Mouse (Mus musculus) frontal cortex, adult (tissue): ENCODE data around the gene H2al1m.
"Not testable (repeated sequence)": the region's sequence is repeated elsewhere in the genome, so short reads cannot be mapped to it uniquely, and the experiment has no call there.

ENCODE experiments used
- ATAC-seq: cut with Nextera tagmentation; 2 replicates; pipeline ENCODE4 v1.9.2; 2017; ENCODE audit warnings: mild to moderate bottlenecking, moderate library complexity, mixed read lengths; ENCODE audit not compliant: low TSS enrichment

H2al1m gene

DNA sequence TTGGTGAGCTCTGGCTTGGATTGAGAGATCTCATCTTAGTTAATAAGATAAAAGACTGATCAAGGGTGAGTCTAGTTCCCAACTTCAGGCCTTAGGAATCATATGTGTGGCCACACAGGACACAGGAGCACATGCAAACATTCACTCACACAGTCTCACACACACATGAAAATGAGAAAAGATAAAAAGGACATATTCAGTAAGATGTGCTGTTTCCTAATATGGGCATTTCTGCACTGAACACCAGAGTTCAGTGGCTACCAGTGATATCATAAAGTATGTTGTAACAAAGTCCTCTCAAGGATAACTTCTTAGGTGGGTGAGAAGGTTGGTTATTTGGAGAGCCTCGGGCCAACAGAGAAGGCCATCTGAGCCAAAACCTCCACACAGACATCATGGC lies at the start of gene H2al1m:
H2al1m (plus strand) TSS at position 301 of the 400 bp plus-strand sequence.
- ATAC-seq, result not testable (repeated sequence)

DNA sequence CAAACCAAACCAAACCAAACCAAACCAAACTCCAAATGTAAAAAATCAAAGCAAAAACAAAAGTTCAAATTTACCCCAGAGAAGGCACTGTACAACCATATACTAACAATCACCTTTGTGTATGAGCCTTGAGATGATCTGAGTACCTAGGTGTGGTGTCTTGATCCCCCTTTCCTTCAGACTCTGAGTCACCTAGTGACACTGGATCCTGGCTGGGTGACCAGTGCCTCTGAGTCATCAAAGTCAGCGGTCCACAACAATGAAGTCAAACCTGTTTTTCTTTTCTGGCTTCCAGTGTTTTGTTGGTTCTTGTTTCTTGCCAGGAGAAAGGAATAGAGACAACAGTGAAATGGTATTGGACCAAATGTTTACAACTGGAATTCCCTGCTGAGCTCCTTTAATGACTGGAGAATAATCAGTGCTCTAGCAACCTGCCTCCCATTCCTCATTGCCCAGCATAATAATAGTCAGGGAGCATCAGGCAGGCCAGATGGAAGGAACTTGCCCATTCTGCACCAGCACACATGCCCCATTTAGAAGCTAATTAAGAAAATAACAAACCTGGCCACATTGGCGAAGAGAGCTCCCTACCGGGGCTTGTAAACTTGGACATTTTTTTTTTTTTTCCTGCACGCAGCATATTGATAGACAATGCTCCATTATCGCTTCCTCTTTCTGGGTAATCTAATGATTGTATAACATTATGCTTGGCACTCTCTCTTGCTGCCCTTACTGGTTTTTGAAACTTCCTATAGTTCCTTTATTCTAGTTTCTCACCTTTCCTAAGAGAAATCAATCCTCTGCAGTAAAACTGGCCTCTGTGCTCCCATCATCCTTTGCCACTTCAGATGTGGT lies 42.6 kb upstream of the H2al1m start:
- ATAC-seq, result no peak

DNA sequence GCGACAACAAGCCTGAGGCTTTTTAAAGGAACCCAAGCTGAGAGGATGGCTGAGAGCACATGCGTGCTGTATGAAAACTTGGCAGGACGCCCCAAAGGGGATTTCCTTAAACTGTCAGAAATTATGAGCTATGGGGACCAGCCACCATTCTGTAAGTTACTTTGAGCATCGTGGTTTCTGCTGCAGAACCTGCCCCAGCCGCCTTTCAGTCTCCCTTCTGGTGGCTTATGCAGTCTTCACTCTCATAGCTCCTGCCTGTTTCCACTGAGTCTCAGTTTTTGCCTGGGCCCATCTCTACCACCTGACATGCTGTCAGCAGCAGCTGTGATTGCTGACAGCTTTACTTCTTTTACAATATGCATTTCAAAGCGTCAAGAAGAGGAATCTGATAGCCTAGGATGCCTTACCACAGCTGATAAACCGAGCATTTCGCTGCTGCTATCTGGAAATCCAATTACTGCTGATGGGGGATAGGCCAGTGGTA lies 40.1 kb upstream of the H2al1m start:
- ATAC-seq, result no peak

DNA sequence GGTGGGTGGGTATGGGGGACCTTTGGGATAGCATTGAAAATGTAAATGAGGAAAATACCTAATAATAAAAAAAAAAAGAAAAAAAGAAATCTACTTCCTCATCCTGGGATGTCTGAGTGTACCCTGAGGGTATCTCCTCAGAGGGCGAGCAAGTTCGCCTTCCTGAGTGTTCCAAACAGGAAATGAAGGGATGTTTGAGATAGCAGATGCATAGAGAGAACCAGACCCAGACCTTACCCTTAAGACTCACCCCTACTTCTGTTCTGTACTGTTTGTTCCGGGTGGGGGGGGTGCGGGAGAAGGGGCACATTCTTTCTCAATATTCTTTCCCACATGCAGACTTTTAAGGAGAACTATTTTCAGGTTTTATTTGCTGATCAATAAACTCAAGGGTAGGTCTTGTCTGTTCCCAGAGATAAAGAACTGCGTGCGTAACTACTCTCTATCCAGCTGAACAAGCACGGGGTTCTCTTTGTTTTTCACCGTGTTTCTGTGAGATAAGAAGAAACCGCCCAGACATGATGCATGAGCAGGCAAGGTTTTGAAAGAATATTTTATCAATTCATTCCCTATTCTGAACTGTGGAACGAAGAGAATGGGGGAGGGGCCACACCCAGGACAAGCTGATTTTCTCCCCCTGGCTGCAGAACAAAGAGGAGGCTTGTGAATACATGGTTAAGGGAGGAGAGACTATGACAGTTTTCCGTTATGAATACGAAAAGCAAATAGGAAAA lies 38.8 kb upstream of the H2al1m start:
- no peak for ATAC-seq

DNA sequence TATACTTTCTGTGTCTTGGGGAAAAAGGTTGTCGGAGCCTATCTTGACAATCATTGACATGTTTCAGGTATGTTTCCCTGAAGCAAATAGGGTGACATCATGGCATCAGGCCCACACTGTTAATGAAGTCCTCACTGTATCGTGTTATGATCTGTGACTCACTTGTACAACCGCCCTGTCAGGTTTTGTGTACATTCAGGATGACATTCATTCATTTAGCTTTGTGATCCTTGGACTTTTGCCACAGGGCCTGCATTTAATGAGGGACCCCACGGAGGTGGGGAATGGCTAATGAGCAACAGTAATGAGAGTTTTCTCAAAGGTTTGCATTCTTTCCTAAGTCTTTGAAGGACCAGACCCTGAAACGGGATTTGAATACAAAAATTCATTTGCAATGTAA lies 34.7 kb upstream of the H2al1m start:
- no peak for ATAC-seq

DNA sequence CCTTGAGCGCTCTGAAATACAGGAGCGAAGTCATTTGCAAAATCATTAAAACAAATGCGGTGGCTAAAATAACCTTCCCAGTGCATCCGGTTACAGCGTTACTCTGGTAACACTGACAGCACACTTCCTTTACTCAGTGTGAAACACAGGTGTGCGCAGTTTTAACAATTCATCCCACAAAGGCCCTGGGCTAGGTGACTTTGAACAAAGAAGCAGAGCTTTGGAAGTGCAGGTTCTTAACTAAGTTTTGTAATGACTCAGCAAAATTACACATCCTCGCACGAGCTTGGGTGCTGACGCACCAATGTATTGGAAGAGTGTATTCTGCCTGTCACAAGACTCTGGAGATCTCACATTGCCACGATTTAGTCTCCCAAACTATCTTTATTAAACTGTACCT lies 29.6 kb upstream of the H2al1m start:
- ATAC-seq, result no peak

DNA sequence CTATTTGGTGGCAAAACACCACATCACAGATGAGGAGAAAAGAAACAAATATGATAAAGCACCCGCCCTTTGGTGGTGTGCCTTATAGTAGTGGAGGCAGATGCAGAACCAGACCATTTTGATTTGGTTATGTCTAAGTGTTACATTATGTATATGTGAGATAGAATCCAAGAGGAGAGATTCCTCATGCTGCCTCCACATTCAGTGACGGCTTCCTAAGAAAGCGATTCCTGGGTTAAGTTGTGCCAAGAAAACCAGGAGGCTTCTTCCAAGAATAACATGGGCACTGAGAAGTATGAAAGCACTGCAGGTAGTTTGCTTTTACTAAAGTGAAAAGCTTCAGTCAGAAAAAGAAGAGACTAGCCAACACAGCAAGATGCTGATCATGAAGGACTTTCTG lies 28.7 kb upstream of the H2al1m start:
- ATAC-seq, result peak; percentile 96

DNA sequence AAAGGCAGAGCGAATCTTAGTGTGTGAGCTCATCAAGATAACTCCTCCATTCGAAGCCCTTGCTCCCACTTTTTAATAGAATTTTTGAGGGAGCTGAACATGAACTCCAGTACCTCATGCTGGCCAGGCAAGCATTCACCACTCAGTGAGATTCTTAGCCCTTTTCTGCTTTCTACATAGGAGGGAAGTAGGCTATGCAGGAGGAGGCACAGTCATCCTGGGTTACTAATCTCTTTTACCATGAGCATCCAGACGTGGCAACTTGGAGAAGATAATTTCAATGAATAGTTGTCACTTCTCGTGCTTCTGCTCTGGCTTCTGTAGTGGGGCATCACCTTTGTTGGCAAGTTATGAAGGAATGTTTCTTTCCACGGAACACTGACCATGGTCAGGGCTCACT lies 26.8 kb upstream of the H2al1m start, which contains the start of gene Gm14862:
Gm14862 (minus strand) TSS at position 134 of the 400 bp plus-strand sequence.
- ATAC-seq, result no peak

DNA sequence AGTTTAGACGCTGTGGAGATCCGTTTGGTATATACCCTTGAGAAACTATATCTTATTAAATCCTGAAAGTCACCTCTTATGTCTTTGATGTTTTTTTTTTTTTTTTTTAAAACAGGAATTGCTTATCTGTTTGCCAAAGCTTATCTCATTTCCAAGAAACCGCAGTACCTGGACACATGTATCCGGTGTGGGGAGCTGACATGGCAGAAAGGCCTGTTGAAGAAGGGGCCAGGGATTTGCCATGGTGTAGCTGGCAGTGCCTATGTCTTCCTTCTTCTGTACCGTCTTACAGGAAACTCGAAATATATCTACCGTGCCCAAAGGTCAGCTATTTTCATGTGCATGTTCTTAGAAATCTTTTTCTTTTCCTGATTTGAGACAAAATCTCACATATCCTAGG lies 25.7 kb upstream of the H2al1m start:
- no peak for ATAC-seq

DNA sequence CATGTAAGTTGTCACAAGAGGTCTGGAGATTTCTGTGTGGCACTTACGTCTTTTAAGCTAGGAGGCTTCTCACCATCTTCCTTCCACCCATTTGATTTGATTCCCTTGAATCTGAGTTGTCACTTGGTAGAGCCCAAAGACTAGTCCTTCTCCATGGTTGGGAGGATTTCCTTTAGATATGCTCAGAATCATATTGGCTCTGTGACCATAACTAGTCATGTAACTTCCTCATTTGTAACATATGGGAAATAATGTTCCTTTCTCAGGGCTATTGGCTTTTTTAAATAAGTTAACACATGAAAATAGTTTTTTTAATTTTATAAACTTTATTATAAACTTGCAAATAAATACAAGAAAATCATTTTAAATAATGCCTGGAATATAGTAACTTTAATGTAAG lies 24.3 kb upstream of the H2al1m start:
- ATAC-seq, result no peak

DNA sequence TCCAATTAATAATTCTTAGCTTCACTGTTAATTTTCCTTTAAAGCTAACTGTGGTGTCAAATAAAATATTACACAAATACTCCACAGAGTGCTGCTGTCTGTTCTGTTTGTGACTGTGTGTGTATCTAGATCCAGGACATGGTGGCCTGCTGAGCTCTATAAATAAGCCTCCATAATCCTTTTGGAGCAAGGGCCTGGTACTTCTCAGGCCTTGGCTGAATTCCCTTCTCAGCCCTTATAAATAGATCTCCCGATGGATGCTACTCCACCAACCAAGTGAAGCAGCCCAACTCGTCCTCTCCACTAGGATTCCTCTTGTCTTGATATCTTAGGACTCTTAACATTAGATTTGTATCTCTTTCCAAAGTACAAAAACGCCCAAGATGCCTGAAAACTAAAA lies 12.5 kb upstream of the H2al1m start:
- no peak for ATAC-seq

DNA sequence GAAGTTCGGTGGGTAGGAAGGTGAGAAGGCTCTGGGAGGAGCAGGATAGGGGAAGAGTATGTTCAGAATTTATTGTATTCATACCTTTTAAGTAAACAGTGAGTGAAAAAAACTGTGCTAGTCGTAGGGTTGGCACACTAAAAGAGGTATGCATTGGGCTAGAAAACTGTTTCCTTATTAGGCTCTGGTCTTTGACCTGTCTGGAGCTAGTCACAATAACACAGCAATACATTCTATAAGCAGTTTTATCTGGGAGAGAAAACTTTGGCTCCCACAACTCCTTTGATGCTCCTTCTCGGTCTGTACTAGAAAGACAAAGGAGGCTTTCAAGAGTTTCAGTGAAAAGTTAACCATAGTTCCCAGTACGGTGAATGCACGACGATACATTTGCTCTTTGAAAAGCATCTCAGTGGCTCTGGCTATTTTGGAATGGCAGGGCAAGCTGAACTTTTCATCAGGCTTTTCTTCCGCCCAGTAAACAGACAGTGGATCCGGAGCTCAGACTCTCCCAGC lies 11.6 kb upstream of the H2al1m start:
- peak; percentile 15; the same call in 1 of the 2 replicates for ATAC-seq

DNA sequence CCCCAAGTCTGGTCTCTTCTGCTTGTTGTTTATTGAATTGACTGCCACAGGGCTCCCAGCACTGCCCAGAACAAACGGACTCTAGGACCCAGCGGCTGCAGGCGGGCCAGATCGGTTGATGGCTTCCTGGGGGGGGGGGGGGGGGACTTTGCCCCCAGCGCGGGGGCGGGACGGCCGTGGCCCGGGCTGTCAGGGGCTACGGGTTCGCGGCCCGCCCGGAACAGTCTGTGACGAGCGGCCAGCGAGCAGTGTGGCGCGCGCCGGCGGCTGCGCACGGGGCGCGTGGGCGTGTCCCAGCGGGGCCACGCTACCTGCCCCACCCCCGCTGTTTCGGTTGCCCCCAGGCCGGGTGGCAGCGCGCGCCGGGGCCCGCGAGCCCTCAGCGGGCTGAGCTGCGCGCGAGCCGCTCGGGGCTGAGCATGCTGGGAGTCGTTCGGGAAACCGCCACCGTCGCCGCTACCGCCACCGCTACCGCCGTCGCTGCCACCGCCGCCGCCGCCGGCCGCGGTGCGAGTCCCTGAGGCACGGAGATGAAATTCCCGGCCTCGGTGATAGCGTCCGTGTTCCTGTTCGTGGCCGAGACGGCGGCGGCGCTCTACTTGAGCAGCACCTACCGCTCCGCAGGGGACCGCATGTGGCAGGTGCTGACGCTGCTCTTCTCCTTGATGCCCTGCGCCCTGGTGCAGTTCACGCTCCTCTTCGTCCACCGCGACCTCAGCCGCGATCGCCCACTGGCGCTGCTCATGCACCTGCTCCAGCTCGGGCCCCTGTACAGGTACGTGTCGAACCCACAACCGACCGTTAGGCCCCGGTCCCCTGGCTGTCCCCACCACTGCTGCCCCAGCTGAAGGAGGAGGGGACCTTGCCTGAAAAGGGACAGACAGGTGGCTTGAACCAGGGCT lies 10.9 kb upstream of the H2al1m start, which contains the start of gene Xk:
Xk (plus strand) TSS at position 297 of the 902 bp plus-strand sequence.
- ATAC-seq, result peak; percentile 82

DNA sequence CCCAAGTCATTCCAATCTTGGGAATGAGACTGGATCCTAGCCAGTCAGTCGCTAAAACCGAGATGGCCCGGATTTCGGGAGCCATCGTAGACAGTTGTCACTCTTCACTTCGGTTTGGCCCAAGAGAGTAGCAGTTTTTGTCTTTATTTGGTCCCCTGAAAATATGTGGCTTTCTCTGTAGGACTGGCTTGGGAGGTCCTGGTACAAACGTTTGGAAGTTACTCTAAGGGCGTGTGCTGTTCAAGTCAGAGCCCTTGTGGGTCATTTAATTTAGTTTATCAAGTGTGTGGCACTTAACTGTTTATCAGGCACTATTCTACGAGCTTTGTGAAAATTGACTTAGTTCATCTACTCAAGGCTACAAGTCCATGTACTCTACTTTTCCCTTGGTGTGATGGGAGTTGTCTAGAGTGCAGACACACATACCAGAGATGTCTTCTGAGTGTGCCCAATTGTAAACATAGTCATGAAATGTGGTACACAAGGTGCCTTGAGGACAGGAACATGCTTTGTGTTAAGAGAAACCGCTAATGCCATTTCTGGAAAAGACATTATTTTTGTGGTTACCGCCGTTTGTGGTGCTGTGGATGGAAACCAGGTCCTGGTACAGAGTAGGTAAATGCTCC lies 10.1 kb upstream of the H2al1m start:
- no peak for ATAC-seq

DNA sequence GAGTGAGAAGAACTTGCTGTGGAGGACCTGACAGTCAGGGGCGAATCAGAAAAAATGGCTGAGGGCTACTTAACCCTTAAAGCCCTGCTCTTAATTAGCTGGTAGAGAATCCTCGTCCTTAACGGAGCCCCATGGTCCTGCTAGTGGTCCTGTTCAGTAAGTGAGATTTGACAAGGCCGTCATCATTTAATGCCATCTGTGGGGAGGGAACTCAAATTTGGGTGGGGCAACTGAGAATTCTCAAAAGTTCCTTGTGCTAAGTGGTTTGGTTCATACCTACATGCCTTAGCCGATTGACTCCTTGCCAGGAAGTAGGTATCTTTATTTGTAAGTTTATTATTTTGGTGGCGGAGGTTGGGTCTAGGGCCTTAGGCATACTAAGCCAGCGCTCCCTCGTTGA lies 9.2 kb upstream of the H2al1m start:
- ATAC-seq, result no peak

DNA sequence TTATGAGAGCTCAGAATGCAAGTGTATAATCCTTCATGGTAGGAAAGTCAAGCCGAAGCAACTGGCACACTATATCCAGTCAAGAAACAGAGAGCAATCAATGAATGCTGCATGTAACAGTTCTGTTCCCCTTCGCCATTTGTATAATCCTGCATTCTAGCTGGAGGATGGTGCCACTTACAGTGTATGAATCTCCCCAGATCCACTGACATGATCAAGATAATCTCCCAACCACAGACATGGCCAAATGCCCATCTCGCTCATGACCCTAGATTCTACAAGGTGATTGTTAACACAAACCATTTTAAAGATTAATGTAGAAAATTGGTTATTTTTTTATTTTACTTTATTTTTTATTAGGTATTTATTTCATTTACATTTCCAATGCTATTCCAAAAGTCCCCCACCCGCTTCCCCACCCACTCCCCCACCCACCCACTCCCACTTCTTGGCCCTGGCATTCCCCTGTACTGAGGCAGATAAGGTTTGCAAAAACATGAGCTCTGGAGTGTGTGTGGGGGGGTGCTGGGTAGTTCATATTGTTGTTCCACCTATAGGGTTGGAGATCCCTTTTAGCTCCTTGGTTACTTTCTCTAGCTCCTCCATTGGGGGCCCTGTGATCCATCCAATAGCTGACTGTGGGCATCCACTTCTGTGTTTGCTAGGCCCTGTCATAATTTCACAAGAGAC lies 9.7 kb downstream of the H2al1m start:
- ATAC-seq, result not testable (repeated sequence)

DNA sequence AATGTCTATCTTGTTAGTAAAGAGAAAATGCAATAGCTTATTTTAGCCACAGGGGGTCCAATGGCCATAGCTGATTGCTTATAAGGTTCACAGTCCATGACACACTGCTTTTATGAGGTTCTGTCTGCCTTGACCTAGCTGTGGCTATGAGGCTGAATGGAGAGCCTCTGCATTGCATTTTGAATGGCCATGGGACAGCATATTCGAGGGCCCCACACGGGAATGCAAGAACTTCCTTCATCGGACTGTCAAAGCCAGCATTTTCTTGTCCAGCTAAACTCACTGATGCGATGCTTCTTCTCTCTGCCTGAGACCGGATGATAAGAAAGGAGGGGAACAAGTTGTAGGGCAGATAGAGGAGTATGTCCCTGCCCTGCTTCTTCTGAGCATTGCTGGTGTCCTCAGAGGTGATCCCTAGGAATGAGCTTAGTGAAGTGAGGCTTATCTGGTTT lies 14.9 kb downstream of the H2al1m start:
- ATAC-seq, result no peak

DNA sequence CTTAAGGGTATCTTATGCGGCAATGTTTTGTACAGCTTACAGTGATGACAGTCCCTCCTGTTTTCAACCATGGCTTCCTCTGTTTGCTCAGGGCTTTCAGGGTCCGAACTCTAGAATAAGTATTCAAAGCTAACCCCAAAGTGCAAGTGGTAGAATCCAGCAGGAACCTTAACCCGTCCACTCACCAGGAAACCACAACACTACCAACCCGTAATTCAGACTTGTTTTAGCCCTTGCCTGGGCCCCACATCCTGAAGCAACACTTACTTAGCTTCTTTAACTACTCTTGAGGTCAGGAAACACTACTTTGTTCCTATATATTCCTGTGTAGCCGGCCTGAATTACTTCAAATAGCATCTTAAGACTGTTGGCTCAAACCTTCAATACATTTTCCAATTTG lies 19.2 kb downstream of the H2al1m start:
- ATAC-seq, result no peak

DNA sequence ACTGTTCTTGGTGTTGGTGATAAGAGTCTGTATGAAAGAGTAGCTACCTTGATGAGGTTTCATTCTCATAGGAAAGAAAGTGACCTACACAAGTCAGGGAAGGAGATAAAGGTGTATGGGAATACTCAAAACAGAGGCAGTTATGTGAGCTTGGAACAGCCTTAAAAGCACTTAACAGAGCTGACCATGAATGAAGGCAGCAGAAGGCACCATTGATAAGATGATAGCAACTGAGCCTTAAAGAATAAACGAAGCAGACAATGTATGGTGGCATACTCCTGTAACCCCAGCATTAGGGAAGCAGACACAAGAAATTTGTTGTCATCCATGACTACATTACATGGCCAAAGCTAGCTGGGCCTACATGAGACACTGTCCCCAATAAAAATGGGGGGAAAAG lies 19.9 kb downstream of the H2al1m start:
- ATAC-seq, result no peak

DNA sequence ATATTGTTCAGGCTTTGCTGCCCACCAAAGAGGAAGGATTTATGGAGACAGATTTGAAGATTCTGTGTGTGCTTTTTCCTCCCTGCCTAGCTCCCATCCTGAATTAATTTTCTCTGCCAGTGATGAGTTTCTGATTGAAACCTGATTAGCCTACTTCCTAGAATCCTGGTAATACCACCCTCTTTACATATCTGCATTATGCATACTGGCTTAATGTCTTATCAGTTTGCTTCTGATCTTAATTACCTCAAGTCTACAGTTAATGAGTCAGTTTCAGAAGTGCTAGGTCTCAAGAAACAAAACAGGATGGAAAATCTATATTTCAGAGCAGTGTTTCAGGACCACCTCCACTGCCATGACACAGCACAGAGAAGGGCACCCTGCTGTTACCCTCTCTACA lies 32.9 kb downstream of the H2al1m start:
- not testable (repeated sequence) for ATAC-seq
